Mouse (Mus musculus) megakaryocyte progenitor cell, adult 5-6 weeks (primary cell): ENCODE measurements around the gene Olfr1375. TPM values are rescaled to one million over a fixed set of nuclear protein-coding genes. Genes with fewer than 3 reads are reported as not detected.
A peak's percentile ranks its signal among the peaks of the same experiment; 100 is the strongest.
"Not testable (repeated sequence)": the region's sequence is repeated elsewhere in the genome, so short reads cannot be mapped to it uniquely, and the experiment has no call there.

Experiments used
- ATAC-seq: replicated peaks from 2 replicates; pipeline ENCODE4 v1.8.0; 2016; ENCODE audit warnings: mild to moderate bottlenecking, moderate TSS enrichment, inconsistent platforms; ENCODE audit not compliant: poor library complexity
- total RNA-seq, 2 experiments: library from RNA; stranded (forward) in 1 of 2; stranded (reverse) in 1 of 2; fragments of 157-497, 149-512 nt in 1 of 2; fragments of 200-1000 nt in 1 of 2; gene quantifications; 2 replicates each; pipeline versions ENCODE4 v1.2.3 to v1.2.4; 2015 to 2017

The Olfr1375 gene
- total RNA-seq (2015), result not detected in 2 replicates
- total RNA-seq (2017), result not detected in 2 replicates

DNA sequence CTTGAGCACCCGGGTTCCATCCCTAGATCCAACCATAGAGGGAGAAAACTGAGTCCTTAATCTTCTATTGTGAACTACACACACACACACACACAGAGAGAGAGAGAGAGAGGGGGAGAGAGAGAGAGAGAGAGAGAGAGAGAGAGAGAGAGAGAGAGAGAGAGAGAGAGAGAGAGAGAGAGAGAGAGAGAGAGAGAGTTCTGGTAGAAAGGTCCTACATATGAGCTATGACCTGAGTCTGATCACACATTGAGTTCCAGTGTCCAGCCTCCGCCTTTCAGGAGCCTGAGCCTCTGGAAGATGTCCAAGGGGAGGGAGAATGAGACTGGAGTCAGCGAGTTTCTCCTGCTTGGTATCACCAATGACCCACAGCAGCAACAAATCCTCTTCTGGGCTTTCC, at the start of gene Olfr1375:
Olfr1375 (plus strand) TSS at position 301 of the 400 bp plus-strand sequence.
- not testable (repeated sequence) for ATAC-seq

DNA sequence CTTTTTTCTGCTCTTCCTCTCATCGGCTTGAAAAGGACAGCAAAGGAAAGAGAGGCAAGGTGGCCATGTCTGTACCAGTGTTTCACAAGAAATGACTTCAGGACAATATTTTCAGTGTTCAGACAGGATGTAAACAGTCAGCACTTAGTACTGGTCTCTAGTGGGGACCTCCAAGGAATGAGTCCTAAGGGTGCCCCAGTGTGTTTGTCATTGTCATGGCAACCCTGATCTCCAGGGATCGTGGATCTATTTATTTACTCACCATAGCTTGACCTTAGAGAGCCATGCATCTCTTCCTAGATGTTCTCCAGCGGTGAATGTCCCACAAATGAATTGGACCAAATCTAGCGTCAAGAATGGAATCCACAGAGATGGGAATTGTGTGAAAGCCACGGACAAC, 44.6 kb upstream of the Olfr1375 start, which contains the start of gene Olfr51:
Olfr51 (plus strand) TSS at position 301 of the 400 bp plus-strand sequence.
- no peak for ATAC-seq

DNA sequence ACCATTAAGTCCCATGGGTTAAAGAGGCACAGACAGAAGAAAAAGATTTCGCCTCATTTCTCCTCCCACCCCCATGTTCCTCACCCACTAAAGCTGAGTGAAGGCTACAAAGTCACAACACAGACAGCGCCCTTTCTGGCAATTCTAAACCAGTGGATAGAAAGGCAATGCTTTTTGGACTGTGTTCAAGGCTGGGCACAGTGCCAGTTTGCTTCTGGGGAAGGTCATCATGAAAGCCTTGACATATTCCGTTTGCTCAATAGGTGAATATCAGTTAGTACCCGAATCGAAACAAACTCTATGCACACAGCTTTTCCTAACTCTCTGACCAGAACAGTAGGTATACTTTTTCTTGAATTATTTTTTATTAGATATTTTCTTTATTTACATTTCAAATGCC, 36.1 kb upstream of the Olfr1375 start:
- no peak for ATAC-seq

DNA sequence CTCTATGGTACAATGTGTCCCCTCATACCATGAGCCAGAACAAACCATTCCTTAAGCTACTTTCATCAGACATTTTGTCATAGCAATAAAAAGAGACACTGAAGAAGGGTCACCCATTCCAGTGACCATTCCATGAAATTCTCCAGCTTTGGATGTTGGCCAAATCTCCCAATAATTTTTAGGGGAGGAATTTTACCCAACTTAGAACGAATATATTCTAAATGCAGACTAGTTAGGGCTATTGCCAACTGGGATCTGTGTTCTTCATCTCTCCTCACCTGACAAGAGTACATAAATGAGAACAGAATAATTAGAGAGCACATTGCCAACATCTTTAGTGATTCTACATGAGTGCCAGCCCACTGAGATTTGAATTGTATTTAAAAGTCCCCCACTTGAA, 34.0 kb upstream of the Olfr1375 start, which contains the start of gene Olfr54:
Olfr54 (plus strand) TSS at position 301 of the 400 bp plus-strand sequence.
- ATAC-seq, result no peak

DNA sequence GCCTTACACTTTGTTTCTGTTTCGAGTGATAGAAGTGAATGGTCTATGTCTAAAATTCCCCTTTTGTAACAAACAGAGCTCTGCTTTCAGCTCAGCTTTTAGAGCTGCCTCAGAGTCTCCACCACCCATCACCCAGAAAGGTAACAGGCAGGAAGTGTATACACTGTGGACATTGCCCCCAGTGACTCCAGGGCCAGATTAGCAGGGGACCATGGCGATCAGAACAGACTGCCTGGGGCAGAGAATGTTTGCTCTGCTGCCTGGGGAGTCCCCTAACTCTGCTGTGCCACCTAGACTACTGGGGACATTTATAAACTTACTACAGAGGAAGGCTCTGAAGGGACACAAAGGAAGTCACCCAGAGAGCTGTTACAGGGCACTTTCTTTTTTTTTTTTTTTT, 31.6 kb upstream of the Olfr1375 start:
- no peak for ATAC-seq

DNA sequence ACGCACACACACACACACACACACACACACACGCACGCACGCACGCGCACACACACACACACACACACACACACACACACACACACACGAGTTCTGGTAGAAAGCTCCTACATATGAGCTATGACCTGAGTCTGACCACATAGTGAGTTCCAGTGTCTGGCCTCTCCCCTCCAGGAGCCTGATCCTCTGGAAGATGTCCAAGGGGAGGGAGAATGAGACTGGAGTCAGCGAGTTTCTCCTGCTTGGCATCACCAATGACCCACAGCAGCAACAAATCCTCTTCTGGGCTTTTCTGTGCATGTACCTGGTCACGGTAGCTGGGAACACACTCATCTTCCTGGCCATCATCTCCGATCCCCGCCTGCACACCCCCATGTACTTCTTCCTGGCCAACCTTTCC, 21.1 kb upstream of the Olfr1375 start:
- ATAC-seq, result not testable (repeated sequence)

DNA sequence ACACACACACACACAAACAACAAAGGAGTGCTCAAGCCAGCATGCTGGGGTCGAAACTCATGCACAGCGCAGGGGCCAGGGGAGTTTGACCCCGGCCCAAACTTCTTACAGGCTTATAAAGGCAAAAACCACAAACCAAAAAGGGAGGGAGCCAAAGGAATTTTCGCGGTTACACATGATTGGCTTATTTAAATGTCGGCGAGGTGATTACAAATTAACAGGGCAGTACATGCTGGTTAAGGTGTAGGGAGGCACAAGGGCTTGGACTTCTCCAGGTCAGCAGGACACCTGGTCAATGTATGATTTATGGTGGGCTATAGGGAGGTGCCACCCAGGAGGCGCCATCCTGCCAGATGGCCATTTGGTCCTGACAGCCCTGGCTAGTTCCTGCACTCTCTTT, 18.5 kb upstream of the Olfr1375 start:
- not testable (repeated sequence) for ATAC-seq

DNA sequence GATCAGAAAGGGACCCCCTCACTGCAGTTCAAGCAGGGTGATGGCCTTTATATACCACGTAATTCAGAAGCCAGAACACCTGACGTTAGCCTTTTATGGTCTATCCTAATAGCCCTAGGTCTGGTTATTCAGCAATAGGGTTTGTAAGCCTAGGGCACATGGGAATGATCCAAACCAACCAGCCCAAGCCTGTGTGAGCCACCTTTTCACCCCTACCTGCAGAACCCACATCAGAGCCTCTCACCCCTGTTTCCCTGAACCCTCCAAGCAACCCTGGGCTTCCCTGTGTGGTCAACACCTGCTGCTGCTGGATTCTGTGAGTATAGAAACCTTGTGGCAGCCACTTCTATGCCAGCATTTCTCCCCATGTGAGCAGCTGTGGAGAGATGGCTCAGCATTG, 17.7 kb upstream of the Olfr1375 start:
- no peak for ATAC-seq

DNA sequence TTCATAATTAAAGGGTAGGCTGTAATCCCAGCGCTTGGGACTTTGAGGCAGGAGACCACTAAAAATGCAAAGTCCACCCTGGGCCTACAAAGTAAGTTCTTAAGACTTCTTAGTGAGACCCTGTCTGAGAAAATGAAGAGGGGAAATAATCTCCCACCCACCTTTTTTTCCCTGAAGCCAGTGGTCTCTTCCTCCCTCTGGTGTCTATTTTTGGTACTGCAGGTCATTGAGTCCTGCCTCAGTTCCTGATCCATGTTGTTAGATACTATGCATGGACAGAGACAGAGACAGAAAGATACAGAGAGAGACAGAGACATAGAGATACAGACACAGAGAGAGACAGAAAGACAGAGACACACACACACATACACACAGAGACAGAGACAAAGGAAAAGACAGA, 15.1 kb upstream of the Olfr1375 start:
- ATAC-seq, result 0 out of 2 replicates have a peak, but pooled peaks have one; percentile 37

DNA sequence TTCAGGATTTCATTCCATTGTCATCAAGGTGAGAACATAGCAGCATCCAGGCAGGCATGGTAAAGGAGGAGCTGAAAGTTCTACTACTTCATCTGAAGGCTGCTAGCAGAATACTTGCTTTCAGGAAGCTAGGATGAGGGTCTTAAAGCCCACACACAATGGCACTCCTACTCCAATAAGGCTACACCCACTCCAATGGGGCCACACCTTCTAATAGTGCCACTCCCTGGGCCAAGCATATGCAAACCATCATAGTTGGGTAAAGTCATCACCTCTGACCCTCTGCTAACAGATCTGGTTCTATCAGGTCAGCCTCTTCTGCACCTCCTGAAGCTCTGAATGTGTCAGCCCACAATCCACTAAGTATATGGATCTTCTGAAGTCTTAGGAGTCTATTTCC, 13.8 kb upstream of the Olfr1375 start:
- not testable (repeated sequence) for ATAC-seq

DNA sequence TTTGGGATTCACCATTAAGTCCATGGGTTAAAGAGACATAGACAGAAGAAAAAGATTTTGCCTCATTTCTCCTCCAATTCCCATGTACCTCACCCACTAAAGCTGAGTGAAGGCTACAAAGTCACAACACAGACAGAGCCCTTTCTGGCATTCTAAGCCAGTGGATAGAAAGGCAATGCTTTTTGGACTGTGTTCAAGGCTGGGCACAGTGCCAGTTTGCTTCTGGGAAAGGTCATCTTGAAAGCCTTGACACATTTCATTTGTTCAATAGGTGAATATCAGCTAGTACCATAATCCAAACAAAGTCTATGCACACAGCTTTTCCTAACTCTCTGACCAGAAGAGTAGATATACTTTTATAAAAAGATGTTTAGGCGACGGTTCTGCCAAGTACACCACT, 12.0 kb upstream of the Olfr1375 start:
- ATAC-seq, result no peak

DNA sequence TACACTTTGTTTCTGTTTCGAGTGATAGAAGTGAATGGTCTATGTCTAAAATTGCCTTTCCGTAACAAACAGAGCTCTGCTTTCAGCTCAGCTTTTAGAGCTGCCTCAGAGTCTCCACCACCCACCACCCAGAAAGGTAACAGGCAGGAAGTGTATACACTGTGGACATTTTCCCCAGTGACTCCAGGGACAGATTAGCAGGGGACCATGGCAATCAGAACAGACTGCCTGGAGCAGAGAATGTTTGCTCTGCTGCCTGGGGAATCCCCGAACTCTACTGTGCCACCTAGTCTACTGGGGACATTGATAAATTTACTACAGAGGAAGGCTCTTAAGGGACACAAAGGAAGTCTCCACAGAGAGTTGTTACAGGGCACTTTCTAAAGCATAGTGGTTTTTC, 3.1 kb upstream of the Olfr1375 start:
- not testable (repeated sequence) for ATAC-seq

DNA sequence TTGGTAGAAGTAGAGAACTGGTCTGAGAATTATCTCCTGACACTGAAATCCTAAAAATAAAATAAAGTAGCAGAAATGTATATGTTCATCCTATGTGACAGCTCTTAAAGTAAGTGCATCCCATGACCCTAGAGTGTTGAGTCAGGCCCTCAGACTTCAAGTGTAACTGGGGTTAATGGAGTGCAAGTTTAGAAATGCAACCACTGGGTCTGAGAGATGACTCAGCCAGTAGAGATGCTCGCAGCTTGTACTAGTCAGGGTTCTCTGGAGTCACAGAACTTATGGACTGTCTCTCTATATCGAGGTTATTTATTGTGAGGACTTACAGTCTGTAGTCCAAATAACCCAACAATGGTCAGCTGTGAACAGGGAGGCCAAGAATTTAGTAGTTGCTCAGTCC, 3.8 kb downstream of the Olfr1375 start:
- ATAC-seq, result no peak

DNA sequence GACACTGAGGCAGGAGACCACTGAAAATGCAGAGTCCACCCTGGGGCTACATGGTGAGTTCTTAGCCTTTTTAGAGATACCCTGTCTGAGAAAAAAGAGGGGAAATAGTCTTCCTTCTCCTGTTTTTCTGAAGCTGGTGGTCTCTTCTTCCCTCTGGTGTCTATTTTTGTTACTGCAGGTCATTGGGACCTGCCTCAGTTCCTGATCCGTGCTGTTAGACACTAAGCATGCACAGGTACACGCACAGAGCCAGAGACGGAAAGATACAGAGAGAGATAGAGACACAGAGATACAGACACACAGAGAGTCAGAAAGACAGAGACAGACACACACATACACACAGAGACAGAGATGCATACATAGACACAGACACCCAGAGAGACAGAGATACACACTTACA, 5.3 kb downstream of the Olfr1375 start:
- no peak for ATAC-seq

DNA sequence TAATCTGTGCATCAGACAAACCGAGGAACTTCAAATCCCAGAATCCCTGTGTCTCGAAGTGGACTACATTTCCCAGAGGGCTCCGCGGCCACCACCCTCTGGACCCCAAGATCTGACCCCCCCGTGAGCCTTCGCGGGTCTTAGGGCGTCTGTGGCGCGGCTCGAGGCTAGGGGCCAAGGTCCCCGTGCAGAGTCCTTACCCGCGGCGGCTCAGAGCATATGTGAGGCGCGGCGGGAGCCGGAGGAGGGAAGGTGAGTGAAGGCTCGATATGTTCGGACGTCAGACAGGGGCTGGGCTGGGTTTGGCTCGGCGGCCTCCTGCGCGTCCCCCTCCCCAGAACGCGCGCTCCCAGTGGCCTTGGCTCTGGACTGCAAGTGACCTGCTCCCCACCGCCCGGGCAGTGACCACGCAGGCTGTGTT, 11.3 kb downstream of the Olfr1375 start, which contains the start of gene Zfp354a:
Zfp354a (plus strand) TSS at position 107 of the 421 bp plus-strand sequence.
- 0 out of 2 replicates have a peak, but pooled peaks have one; percentile 17 for ATAC-seq

DNA sequence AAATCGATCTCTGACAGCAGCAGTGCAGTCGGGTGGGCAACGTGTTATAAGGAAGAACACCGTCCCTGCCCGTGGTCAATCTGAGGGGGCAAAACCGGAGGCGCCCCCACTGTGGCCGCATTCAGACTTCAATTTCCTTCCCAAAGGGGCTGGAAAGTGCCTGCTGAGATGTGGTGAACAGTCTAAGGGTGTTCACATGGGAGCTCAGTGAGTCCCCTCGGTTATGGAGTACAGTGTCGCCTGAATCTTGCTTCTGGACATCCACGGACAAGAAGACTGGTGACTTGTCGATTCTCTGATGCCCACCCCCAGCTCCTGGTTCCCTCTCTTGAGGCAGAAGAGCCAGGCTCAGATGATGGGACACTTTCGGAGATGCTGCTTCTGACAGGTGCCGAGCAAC, 11.7 kb downstream of the Olfr1375 start:
- ATAC-seq, result no peak

DNA sequence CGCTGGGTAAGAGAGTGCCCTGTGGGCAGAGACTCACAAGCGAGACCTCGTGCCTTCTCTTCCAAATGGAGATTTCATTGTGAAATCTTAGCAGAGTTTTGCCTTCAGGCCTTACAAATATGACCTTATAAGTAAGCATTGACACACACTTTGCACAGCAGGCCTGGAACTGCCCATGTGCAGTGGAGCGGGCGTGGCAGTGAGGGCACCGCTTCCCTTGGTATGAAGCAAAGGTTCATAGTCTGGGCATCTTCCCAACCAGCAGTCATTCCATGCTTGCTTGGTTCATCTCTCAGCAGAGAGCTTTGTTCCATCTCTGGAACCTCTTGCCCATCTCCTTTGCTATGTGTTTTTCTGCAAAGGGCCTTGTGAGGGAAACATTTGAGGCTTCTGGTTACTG, 13.1 kb downstream of the Olfr1375 start:
- ATAC-seq, result no peak

DNA sequence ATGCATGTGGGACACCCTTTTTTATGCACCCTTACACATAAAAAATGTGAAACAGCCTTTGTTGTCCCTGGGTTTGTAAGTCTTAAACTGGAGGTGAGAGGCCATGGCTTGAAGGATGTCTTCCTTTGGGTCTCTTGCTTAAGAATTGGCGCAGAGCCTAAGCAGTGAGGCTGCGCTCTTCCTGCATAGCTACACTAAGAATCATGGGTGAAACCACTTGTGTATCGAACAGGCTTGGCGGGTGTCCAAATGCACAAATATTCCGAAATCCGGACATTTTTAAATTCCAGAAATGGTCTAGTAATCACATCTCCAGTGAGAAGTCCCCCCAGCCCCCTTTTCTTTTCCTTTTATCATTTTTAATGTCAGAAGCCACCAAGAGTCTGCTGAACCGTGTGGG, 15.4 kb downstream of the Olfr1375 start:
- ATAC-seq, result no peak

DNA sequence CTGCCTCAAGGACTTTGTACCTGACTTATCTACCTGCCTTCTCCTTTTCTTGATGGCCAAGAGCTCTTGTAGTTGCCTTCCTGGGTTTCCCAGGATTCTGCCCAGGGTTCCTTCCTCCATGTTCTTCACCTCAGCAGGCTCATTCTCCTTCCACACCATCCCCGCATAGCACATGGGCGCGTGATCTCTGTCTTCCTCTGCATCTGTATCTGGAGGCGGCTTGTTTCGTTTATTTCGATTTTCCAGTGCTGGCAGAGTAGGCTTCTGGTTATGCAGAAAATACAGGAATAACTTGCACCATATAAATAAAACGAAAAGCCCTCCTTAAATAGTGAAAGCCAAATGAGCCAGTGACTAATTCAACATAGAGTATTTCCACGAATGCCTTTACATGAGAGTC, 15.9 kb downstream of the Olfr1375 start:
- ATAC-seq, result no peak

DNA sequence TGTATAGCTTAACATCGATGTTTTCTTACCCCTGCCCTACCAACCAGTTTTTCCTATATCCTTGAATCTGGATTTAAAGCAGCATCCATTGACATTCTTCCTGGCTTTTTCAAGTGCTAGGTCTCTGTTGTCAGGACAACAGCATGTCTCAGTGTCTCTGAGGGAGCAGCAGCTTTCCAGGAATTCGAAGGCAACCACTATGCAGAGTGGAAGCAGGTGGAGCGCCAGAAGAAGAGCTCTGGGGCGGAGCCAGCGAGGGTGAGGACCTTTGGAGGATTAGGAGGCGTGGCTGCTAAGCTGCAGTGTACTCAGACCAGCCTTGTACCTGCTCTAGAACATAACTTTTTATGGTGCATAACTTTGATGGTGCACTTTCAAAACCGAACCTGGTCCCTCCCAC, 36.6 kb downstream of the Olfr1375 start:
- ATAC-seq, result no peak

DNA sequence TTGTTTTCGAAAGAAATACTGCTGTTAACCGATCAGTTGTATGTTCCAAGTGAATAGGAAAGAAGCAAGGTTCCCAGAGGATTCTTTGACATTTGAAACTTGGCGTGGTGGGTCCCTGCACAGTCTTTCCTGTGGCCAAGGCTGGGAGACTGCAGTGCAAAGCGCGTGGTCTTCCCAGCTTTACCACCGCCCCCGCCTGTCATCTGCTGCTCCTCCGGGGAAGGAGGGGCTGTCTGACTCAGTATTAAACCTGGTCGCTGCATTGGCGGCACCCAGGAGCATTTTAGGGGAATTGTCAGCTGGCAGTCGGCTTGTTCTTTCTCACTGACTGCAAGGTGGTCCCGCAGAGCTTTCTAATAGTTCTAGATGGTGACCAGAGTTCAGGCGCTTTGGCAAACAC, 37.4 kb downstream of the Olfr1375 start:
- no peak for ATAC-seq
